ENCODE assay signal across 9 mouse cellular contexts in the genomic region with DNA sequence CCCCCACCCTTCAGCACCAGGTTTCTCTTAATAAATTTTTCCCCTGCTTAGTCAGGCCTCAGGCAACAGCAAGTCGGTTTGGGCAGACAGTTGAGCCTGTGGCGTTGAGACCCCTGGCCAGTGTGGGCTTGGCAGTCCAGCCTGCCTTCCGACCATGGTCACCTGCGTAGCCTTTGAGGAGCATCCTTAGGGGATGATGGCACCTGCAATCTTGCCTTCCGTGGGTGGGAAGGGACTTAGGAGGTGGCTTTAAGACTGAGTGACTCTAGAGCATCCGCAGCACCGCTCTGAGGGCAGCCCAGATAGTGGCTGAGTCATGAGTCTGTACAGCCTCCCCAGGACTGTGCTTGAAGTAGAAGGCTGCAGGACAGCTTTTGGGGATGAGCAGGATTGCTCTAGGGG. TPM values are rescaled to one million over a fixed set of nuclear protein-coding genes. Genes with fewer than 3 reads are reported as not detected.
DNase-seq lines count a peak whose midpoint lies in the region; ATAC-seq and TF ChIP-seq lines count a peak whose summit lies in the region.
"Had no signal": no experiment of that assay in that cellular context is flagged by ENCODE, and none has a peak within 500 bp of the region (broad histone marks: within the 10 kb centered on the region; RNA-seq: fewer than 3 reads in every experiment).

No protein-coding gene starts in this region.

- no peaks in the 10 kb centered on the region for H3K4me1 ChIP-seq in embryonic fibroblast, embryonic 13.5 days (ENCODE audit: control insufficient read depth, insufficient read depth, low read length)
- peaks cover 36% of the 10 kb centered on the region for H3K4me1 ChIP-seq in limb, embryonic 10.5 days
- H3K4me1 ChIP-seq in neural tube, embryonic 14.5 days (ENCODE audit: control insufficient read depth, insufficient read depth, low read length), result peaks cover 9% of the 10 kb centered on the region

- H3K36me3 ChIP-seq in limb, embryonic 10.5 days, result peaks cover 18% of the 10 kb centered on the region
- H3K36me3 ChIP-seq in neural tube, embryonic 14.5 days (ENCODE audit: control insufficient read depth, insufficient read depth, low read length), result no peaks in the 10 kb centered on the region

- intact Hi-C loops in left cerebral cortex, adult 2 months (cut with DNase I), result no loop called here

- ATAC-seq in neural tube, embryonic 14.5 days (ENCODE audit: low read depth), result peak; percentile 44

- no peak for TF ChIP-seq CTCF in left cerebral cortex, adult 2 months (IDR thresholded peaks at IDR 0.05)
- no peak for TF ChIP-seq CTCF in embryonic fibroblast, embryonic 13.5 days (IDR thresholded peaks at IDR 0.05; ENCODE audit: borderline replicate concordance, insufficient read depth, low read length)

- H3K4me2 ChIP-seq in neural tube, embryonic 14.5 days (ENCODE audit: low read depth, low read length), result peak overlapping the region; percentile 94

- H3K27me3 ChIP-seq in limb, embryonic 10.5 days (ENCODE audit: low read depth, poor library complexity, severe bottlenecking), result no peaks in the 10 kb centered on the region
- no peaks in the 10 kb centered on the region for H3K27me3 ChIP-seq in neural tube, embryonic 14.5 days (ENCODE audit: control insufficient read depth, insufficient read depth, low read length)

- DNase-seq in left cerebral cortex, adult 2 months (ENCODE audit: extremely low spot score in 1 of 2, low spot score in 2 of 2), result peak in 1 of 2 experiments; percentile 42
- no peak for DNase-seq in left cerebral cortex, adult 9 months (ENCODE audit: low spot score in 2 of 2)
- peak; percentile 46 for DNase-seq in NIH3T3 (ENCODE audit: low read depth)
- DNase-seq in limb, embryonic 10.5 days (ENCODE audit: low spot score), result no peak
- DNase-seq in retina, postnatal 1 day, result no peak
- DNase-seq in frontal cortex, adult 2 months (ENCODE audit: extremely low spot score in 1 of 2, low spot score in 1 of 2), result no peak

- H3K4me3 ChIP-seq in left cerebral cortex, adult 2 months, result peak overlapping the region; percentile 95
- H3K4me3 ChIP-seq in embryonic fibroblast, embryonic 13.5 days (ENCODE audit: insufficient read depth, low read length), result peak overlapping the region; percentile 54
- peak overlapping the region; percentile 76 for H3K4me3 ChIP-seq in limb, embryonic 10.5 days
- H3K4me3 ChIP-seq in neural tube, embryonic 14.5 days (ENCODE audit: low read depth, low read length), result peak overlapping the region; percentile 61

- H3K9ac ChIP-seq in neural tube, embryonic 14.5 days (replicated peaks; ENCODE audit: low read depth, low read length), result peak overlapping the region; percentile 84

- 18% methylated on average over 7 of the region's 7 CpGs for WGBS in limb, embryonic 10.5 days
- WGBS in neural tube, embryonic 14.5 days, result 22% methylated on average over 7 of the region's 7 CpGs

- peak overlapping the region; percentile 96 for H3K27ac ChIP-seq in left cerebral cortex, adult 2 months
- no peak overlapping the region for H3K27ac ChIP-seq in embryonic fibroblast, embryonic 13.5 days (ENCODE audit: insufficient read depth, low read length)
- H3K27ac ChIP-seq in limb, embryonic 10.5 days, result peak overlapping the region; percentile 93
- peak overlapping the region; percentile 60; the same call in 1 of the 2 replicates for H3K27ac ChIP-seq in neural tube, embryonic 14.5 days (ENCODE audit: low read depth, low read length)

- peak; percentile 46; the same call in 1 of the 2 replicates for TF ChIP-seq POLR2A in embryonic fibroblast, embryonic 13.5 days (IDR thresholded peaks at IDR 0.05; ENCODE audit: low read depth, low read length)

- no peaks in the 10 kb centered on the region for H3K9me3 ChIP-seq in limb, embryonic 10.5 days (replicated peaks)
- H3K9me3 ChIP-seq in neural tube, embryonic 14.5 days (ENCODE audit: control insufficient read depth, low read length), result no peaks in the 10 kb centered on the region

RNA-seq across cellular contexts. Expression of a gene that starts 0.6 kb away (rescaled TPM):
- 10 to 100 TPM; 65.7 to 78.1 TPM for total RNA-seq in left cerebral cortex, adult 2 months (2021)
- polyA plus RNA-seq in embryonic fibroblast, embryonic 13.5 days (2011; ENCODE audit: insufficient read length, low read depth, missing spikeins), result 6.8 and 13.4 TPM in 2 replicates
- polyA plus RNA-seq in limb, embryonic 10.5 days (2016; fragmentation: Nextera tagmentation; extraction: Ambion mirVana), result 16.5 and 25.8 TPM in 2 replicates
- 49.6 and 54.8 TPM in 2 replicates for polyA plus RNA-seq in neural tube, embryonic 14.5 days (2014; fragmentation: Nextera tagmentation; extraction: Ambion mirVana)
- 155 and 160 TPM in 2 replicates for polyA plus RNA-seq in frontal cortex, adult 2 months (2012; rRNA removed)

RNA-seq across cellular contexts. Expression of a gene that starts 9.3 kb away (rescaled TPM):
- total RNA-seq in left cerebral cortex, adult 2 months (2021), result 10 to 100 TPM; 10.9 to 11.2 TPM
- polyA plus RNA-seq in embryonic fibroblast, embryonic 13.5 days (2011; ENCODE audit: insufficient read length, low read depth, missing spikeins), result not detected in 2 replicates
- polyA plus RNA-seq in limb, embryonic 10.5 days (2016; fragmentation: Nextera tagmentation; extraction: Ambion mirVana), result 25.9 and 27.9 TPM in 2 replicates
- polyA plus RNA-seq in neural tube, embryonic 14.5 days (2014; fragmentation: Nextera tagmentation; extraction: Ambion mirVana), result 12.7 and 17.0 TPM in 2 replicates
- 20.4 and 22.5 TPM in 2 replicates for polyA plus RNA-seq in frontal cortex, adult 2 months (2012; rRNA removed)

RNA-seq across cellular contexts. Expression of a gene that starts 13.1 kb away (rescaled TPM):
- total RNA-seq in left cerebral cortex, adult 2 months (2021), result 10 to 100 TPM; 30.6 to 33.2 TPM
- polyA plus RNA-seq in embryonic fibroblast, embryonic 13.5 days (2011; ENCODE audit: insufficient read length, low read depth, missing spikeins), result 66.1 and 87.1 TPM in 2 replicates
- polyA plus RNA-seq in limb, embryonic 10.5 days (2016; fragmentation: Nextera tagmentation; extraction: Ambion mirVana), result 94.3 and 96.4 TPM in 2 replicates
- polyA plus RNA-seq in neural tube, embryonic 14.5 days (2014; fragmentation: Nextera tagmentation; extraction: Ambion mirVana), result 53.6 and 66.3 TPM in 2 replicates
- 42.6 and 53.6 TPM in 2 replicates for polyA plus RNA-seq in frontal cortex, adult 2 months (2012; rRNA removed)

RNA-seq across cellular contexts. Expression of a gene that starts 17.5 kb away (rescaled TPM):
- total RNA-seq in left cerebral cortex, adult 2 months (2021), result not detected
- polyA plus RNA-seq in embryonic fibroblast, embryonic 13.5 days (2011; ENCODE audit: insufficient read length, low read depth, missing spikeins), result not detected in 2 replicates
- polyA plus RNA-seq in limb, embryonic 10.5 days (2016; fragmentation: Nextera tagmentation; extraction: Ambion mirVana), result not detected in 2 replicates
- polyA plus RNA-seq in neural tube, embryonic 14.5 days (2014; fragmentation: Nextera tagmentation; extraction: Ambion mirVana), result not detected in 2 replicates
- polyA plus RNA-seq in frontal cortex, adult 2 months (2012; rRNA removed), result not detected in 2 replicates
- polyA plus RNA-seq: large intestine, adult 2 months had no signal

RNA-seq across cellular contexts. Expression of a gene that starts 23.9 kb away (rescaled TPM):
- total RNA-seq in left cerebral cortex, adult 2 months (2021), result 1 to 10 TPM in 1 of 2 experiments, under 1 TPM in 1; 0.48 to 1.3 TPM
- not detected in 2 replicates for polyA plus RNA-seq in embryonic fibroblast, embryonic 13.5 days (2011; ENCODE audit: insufficient read length, low read depth, missing spikeins)
- polyA plus RNA-seq in limb, embryonic 10.5 days (2016; fragmentation: Nextera tagmentation; extraction: Ambion mirVana), result 0.39 TPM in 1 of 2 replicates, not detected in the other
- not detected in 2 replicates for polyA plus RNA-seq in neural tube, embryonic 14.5 days (2014; fragmentation: Nextera tagmentation; extraction: Ambion mirVana)
- polyA plus RNA-seq in frontal cortex, adult 2 months (2012; rRNA removed), result not detected in 2 replicates

Comparison
In these comparisons a context has a peak if more than half of its experiments do, and no peak if none do; other contexts are left out.
1. RNA of a gene that starts 9.3 kb away (polyA plus RNA-seq): 25.9 to 27.9 TPM in limb, embryonic 10.5 days, 20.4 to 22.5 TPM in frontal cortex, adult 2 months and 12.7 to 17.0 TPM in neural tube, embryonic 14.5 days; not detected in embryonic fibroblast, embryonic 13.5 days; every median in the first group is over 10 times any median in the second.
2. Peak in every context shown above with its lines, with median percentiles within 50 percentile points of each other: H3K4me3 ChIP-seq.